Mouse (Mus musculus) midbrain, embryonic 11.5 days (tissue): ENCODE data around the gene Lor. TPM values are rescaled to one million over a fixed set of nuclear protein-coding genes. Genes with fewer than 3 reads are reported as not detected.
A peak's percentile ranks its signal among the peaks of the same experiment; 100 is the strongest.

Source experiments
- ATAC-seq: fragments of 200-750 bp; cut with Nextera tagmentation; 2 replicates; pipeline ENCODE4 v1.8.0; 2017; ENCODE audit warnings: moderate TSS enrichment, moderate library complexity; ENCODE audit not compliant: low FRiP score
- DNase-seq: peaks from one replicate; pipeline ENCODE4 v3.0.0; 2015; ENCODE audit warnings: low spot score; ENCODE audit errors: missing footprints
- H3K27ac ChIP-seq: fragments of 300-500 bp; sonication (generic); 2 replicates; pipeline ENCODE4 v1.5.1; 2014; ENCODE audit warnings: low read depth, low read length
- H3K27me3 ChIP-seq: fragments of 300-500 bp; sonication (generic); 2 replicates; pipeline ENCODE4 v1.6.1; 2014; ENCODE audit warnings: mild to moderate bottlenecking, low read length, moderate library complexity, mixed read lengths; ENCODE audit not compliant: control insufficient read depth, insufficient read depth
- H3K36me3 ChIP-seq: fragments of 300-500 bp; sonication (generic); 2 replicates; pipeline ENCODE4 v1.6.1; 2014; ENCODE audit warnings: mild to moderate bottlenecking, low read length, moderate library complexity, mixed read lengths; ENCODE audit not compliant: control insufficient read depth, insufficient read depth
- H3K4me1 ChIP-seq: fragments of 300-500 bp; sonication (generic); 2 replicates; pipeline ENCODE4 v1.6.1; 2014; ENCODE audit warnings: low read length; ENCODE audit not compliant: control insufficient read depth, insufficient read depth
- H3K4me2 ChIP-seq: fragments of 300-500 bp; sonication (generic); 2 replicates; pipeline ENCODE4 v1.6.1; 2014; ENCODE audit warnings: mild to moderate bottlenecking, moderate library complexity
- H3K4me3 ChIP-seq: fragments of 300-500 bp; sonication (generic); 2 replicates; pipeline ENCODE4 v1.5.1; 2014; ENCODE audit warnings: low read depth, low read length
- H3K9ac ChIP-seq: fragments of 300-500 bp; sonication (generic); 2 replicates; pipeline ENCODE4 v1.6.1; 2014; ENCODE audit warnings: low read length
- H3K9me3 ChIP-seq: fragments of 300-500 bp; sonication (generic); 2 replicates; pipeline ENCODE4 v1.6.1; 2016; ENCODE audit warnings: low read length; ENCODE audit not compliant: control insufficient read depth
- WGBS: fragments of 180-500 bp; shearing (Covaris S2); extraction: QIAGEN DNeasy Blood & Tissue Kit; methylation state at CpG from one replicate; pipeline ENCODE4 v1.1.7; 2014; 5-methylcytosine and 5-hydroxymethylcytosine counted together
- microRNA-seq: library from miRNA; unstranded; fragments of <30 nt; microRNA quantifications from one replicate; pipeline ENCODE4, GENCODE M21; 2017
- polyA plus RNA-seq: library from polyadenylated mRNA; unstranded; fragments of >200 nt; fragmentation: Nextera tagmentation; extraction: Ambion mirVana; gene quantifications from 2 replicates; pipeline ENCODE4 v1.2.1, GENCODE M21; 2014

Gene Lor
- polyA plus RNA-seq, 1 experiment from 2014 or later, result 0.70 TPM

DNA sequence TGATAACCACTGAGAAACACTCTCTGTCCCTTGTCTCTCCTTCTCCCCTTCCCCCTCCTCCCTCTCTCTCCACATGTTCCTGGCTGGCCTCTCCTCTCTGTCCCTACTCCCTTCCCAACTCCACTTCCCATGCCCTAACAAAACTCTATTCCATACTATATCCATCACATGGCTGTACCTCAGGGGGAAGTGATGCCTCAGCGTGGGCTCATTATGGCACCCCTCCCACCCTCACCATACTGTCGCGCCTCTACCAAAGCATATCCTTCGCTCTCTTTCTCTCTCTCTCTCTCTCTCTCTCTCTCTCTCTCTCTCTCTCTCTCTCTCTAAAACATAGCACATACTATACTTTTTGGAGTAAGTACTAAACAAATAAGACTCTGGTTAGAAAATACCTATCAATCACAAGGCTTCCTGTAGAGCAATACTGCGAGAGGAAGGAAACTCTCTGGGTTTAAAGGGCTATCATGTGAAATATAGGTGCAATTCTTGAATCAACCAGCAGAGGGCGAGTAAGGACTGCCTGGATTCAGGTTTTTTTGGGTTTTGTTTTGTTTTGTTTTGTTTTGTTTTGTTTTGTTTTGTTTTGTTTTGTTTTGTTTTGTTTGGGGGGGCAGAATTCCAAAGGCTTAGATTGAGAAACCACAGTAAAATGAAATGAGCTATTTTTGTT is 32.4 kb downstream of the Lor start:
- peak; percentile 42; the same call in 1 of the 2 replicates for ATAC-seq
- Histone ChIP-seq H3K9ac (no peak overlapping the region), H3K27ac (no peak overlapping the region), H3K4me3 (no peak overlapping the region), H3K4me2 (no peak overlapping the region), H3K36me3 (no peaks in the 10 kb centered on the region), H3K4me1 (no peaks in the 10 kb centered on the region), H3K27me3 (no peaks in the 10 kb centered on the region), H3K9me3 (no peaks in the 10 kb centered on the region)
- peak; percentile 91 for DNase-seq
- WGBS, result 60% methylated on average over 6 of the region's 6 CpGs

DNA sequence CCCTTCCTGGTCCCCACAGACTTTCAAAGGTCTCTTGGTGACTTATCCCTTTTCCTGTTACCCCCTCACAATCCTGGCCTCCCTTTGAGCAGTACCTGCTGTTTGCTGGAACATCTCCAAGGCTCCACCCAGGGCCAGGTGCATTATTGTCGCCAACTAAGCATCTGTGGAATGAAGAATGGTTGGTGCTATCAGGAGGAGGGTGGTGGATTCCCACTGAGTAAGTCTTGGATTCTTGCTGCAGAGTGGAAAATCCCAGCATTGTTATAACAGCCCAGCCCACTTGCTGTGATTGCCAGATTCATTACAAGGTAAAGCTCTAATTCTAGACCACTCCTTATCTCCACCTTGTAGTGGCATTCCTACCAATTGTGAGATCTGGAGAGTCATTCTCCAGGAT is 49.0 kb downstream of the Lor start:
- no peak for ATAC-seq
- 56% methylated on average over 1 of the region's 1 CpGs for WGBS
- Histone ChIP-seq H3K4me2 (no peak overlapping the region), H3K27ac (no peak overlapping the region), H3K9ac (no peak overlapping the region), H3K27me3 (no peaks in the 10 kb centered on the region), H3K36me3 (no peaks in the 10 kb centered on the region), H3K4me3 (no peak overlapping the region), H3K9me3 (no peaks in the 10 kb centered on the region), H3K4me1 (no peaks in the 10 kb centered on the region)
- no peak for DNase-seq

DNA sequence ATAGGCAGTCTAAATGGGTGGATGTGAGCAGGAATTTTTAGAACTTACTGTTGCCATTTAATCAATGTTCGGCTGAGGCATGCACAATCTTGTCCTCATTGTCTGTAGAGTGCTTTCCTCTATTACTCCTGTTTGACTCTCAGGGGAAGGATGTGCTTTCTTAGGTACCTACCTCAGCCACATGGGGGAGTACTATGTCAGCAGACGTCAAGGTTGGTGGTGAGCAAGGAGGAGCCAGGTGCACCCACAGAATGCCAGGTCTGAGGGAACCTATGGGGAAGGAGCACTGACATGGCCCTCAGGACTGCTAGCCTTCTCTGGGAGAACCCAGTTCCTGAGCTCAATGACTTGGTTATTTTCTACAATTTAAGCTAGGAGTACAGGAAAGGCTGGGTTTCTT is 49.7 kb downstream of the Lor start:
- ATAC-seq (no peak), DNase-seq (no peak)
- Histone ChIP-seq H3K4me3 (no peak overlapping the region), H3K9ac (no peak overlapping the region), H3K4me1 (no peaks in the 10 kb centered on the region), H3K27ac (no peak overlapping the region), H3K4me2 (no peak overlapping the region), H3K9me3 (no peaks in the 10 kb centered on the region), H3K27me3 (no peaks in the 10 kb centered on the region), H3K36me3 (no peaks in the 10 kb centered on the region)
- WGBS, result 42% methylated on average over 2 of the region's 2 CpGs

Small RNA genes lying within 50 kb of the gene (microRNA-seq; reads per million reads assigned to microRNA genes)
- gene Gm25145, result not detected

Other genes starting within 250 kb of the Lor start
- gene Pglyrp3, start 68.6 kb downstream of the Lor start, polyA plus RNA-seq, result not detected in 2 replicates
- gene Prr9, start 40.8 kb upstream of the Lor start, polyA plus RNA-seq, result not detected in 2 replicates
- gene Lelp1, start 59.6 kb upstream of the Lor start, polyA plus RNA-seq, result not detected in 2 replicates
- gene Sprr2a1, start 132.7 kb upstream of the Lor start, polyA plus RNA-seq, result not detected in 2 replicates
- not detected in 2 replicates for gene Sprr2a2, start 132.8 kb upstream of the Lor start, polyA plus RNA-seq
- not detected in 2 replicates for gene Sprr2a3, start 202.3 kb upstream of the Lor start, polyA plus RNA-seq
- not detected in 2 replicates for gene Sprr2b, start 233.5 kb upstream of the Lor start, polyA plus RNA-seq